Mouse (Mus musculus): Measurements from ENCODE around the gene Gas7.

Gas7 gene

GRCm38 (mm10) chr11:67712976-67713375 is 257.7 kb downstream of the Gas7 start:
- no peak for DNase-seq (ENCODE audit: low spot score in 2 of 2)

- no peak for DNase-seq (ENCODE audit: low spot score in 2 of 2)
Observed at GRCm38 (mm10) chr11:67715382-67715781, 260.1 kb downstream of the Gas7 start.

- DNase-seq (ENCODE audit: low spot score in 2 of 2): no peak
Observed at GRCm38 (mm10) chr11:67721485-67721884, 266.2 kb downstream of the Gas7 start.

GRCm38 (mm10) chr11:67722399-67723156 is 267.3 kb downstream of the Gas7 start:
- DNase-seq (ENCODE audit: low spot score in 2 of 2): no peak

- no peak for DNase-seq (ENCODE audit: low spot score in 2 of 2)
Observed at GRCm38 (mm10) chr11:67723231-67724013, 268.2 kb downstream of the Gas7 start.

- DNase-seq (ENCODE audit: low spot score in 2 of 2): no peak
Observed at GRCm38 (mm10) chr11:67727095-67727494, 271.9 kb downstream of the Gas7 start.

- no peak for DNase-seq (ENCODE audit: low spot score in 2 of 2)
Observed at GRCm38 (mm10) chr11:67728726-67729125, 273.5 kb downstream of the Gas7 start.

GRCm38 (mm10) chr11:67731056-67731455 is 275.8 kb downstream of the Gas7 start:
- no peak for DNase-seq (ENCODE audit: low spot score in 2 of 2)

- DNase-seq (ENCODE audit: low spot score in 2 of 2): no peak
Observed at GRCm38 (mm10) chr11:67733726-67734125, 278.5 kb downstream of the Gas7 start.

- no peak for DNase-seq (ENCODE audit: low spot score in 2 of 2)
Observed at GRCm38 (mm10) chr11:67734597-67734996, 279.4 kb downstream of the Gas7 start.

GRCm38 (mm10) chr11:67738345-67738744 is 283.1 kb downstream of the Gas7 start:
- no peak for DNase-seq (ENCODE audit: low spot score in 2 of 2)
